9 mouse cellular contexts compared by ENCODE assay signal in genomic region chr10:99619421-99620151, GRCm38 (mm10).
DNase-seq lines count a peak whose midpoint lies in the region; ATAC-seq and TF ChIP-seq lines count a peak whose summit lies in the region.
"Had no signal": no experiment of that assay in that cellular context is flagged by ENCODE, and none has a peak within 500 bp of the region (broad histone marks: within the 10 kb centered on the region; RNA-seq: fewer than 3 reads in every experiment).

No protein-coding gene starts in this region.

- H3K27me3 ChIP-seq in heart, adult 2 months (ENCODE audit: control insufficient read depth, insufficient read depth, low read length), result no peaks in the 10 kb centered on the region
- H3K27me3 ChIP-seq in intestine, postnatal 0 days (replicated peaks; ENCODE audit: control insufficient read depth, insufficient read depth, low read length), result no peaks in the 10 kb centered on the region
- H3K27me3 ChIP-seq in midbrain, embryonic 12.5 days, result no peaks in the 10 kb centered on the region

- 0 out of 2 replicates have a peak, but pooled peaks have one; percentile 37 for TF ChIP-seq EP300 in heart, adult 2 months (IDR thresholded peaks at IDR 0.05; ENCODE audit: insufficient read depth, low read depth, low read length)

- WGBS in heart, adult 2 months, result 43% methylated on average over 18 of the region's 18 CpGs
- 48% methylated on average over 18 of the region's 18 CpGs for WGBS in intestine, postnatal 0 days
- 49% methylated on average over 18 of the region's 18 CpGs for WGBS in midbrain, embryonic 12.5 days

- no peaks in the 10 kb centered on the region for H3K79me2 ChIP-seq in heart, adult 2 months (replicated peaks; ENCODE audit: control insufficient read depth, insufficient read depth, low read length)

- no peak overlapping the region for H3K9ac ChIP-seq in heart, adult 2 months (ENCODE audit: low read depth, low read length)
- H3K9ac ChIP-seq in intestine, postnatal 0 days (ENCODE audit: low read depth, low read length), result no peak overlapping the region
- no peak overlapping the region for H3K9ac ChIP-seq in midbrain, embryonic 12.5 days (replicated peaks)

- no peak for TF ChIP-seq POLR2A in heart, adult 2 months (IDR thresholded peaks at IDR 0.05; ENCODE audit: insufficient read depth, low read depth, low read length)

- H3K36me3 ChIP-seq in heart, adult 2 months (ENCODE audit: control insufficient read depth, insufficient read depth, low read length), result no peaks in the 10 kb centered on the region
- no peaks in the 10 kb centered on the region for H3K36me3 ChIP-seq in intestine, postnatal 0 days (ENCODE audit: control insufficient read depth, insufficient read depth)
- H3K36me3 ChIP-seq in midbrain, embryonic 12.5 days, result no peaks in the 10 kb centered on the region
- H3K36me3 ChIP-seq: G1E had no signal

- ATAC-seq in intestine, postnatal 0 days, result 0 out of 2 replicates have a peak, but pooled peaks have one; percentile 31
- ATAC-seq in midbrain, embryonic 12.5 days (ENCODE audit: low FRiP score, low read depth), result peak; percentile 74

- intact Hi-C loops in heart, adult 2 months (cut with DNase I), result loop anchor here (5.0 kb wide), 1 partner anchor 512 kb away; the partner anchor contains the start of genes Galnt4 and Poc1b
- intact Hi-C loops in heart, postnatal 25 days (cut with DNase I), result loop anchor here (2.0 to 5.0 kb wide), 2 partner anchors 39 to 522 kb away; no protein-coding TSS in a partner anchor
- intact Hi-C loops in left cerebral cortex, postnatal 4 days (cut with DNase I), result loop anchor here (5.0 kb wide), 2 partner anchors 452 to 507 kb away; no protein-coding TSS in a partner anchor

- H3K27ac ChIP-seq in heart, adult 2 months, result no peak overlapping the region
- H3K27ac ChIP-seq in intestine, postnatal 0 days (ENCODE audit: low read depth, low read length), result no peak overlapping the region
- no peak overlapping the region for H3K27ac ChIP-seq in midbrain, embryonic 12.5 days (replicated peaks)

- no peak overlapping the region for H3K4me3 ChIP-seq in heart, adult 2 months
- H3K4me3 ChIP-seq in intestine, postnatal 0 days (ENCODE audit: low read depth, low read length), result no peak overlapping the region
- H3K4me3 ChIP-seq in midbrain, embryonic 12.5 days, result no peak overlapping the region

- peak; percentile 68 to 77 for DNase-seq in heart, adult 2 months
- no peak for DNase-seq in heart, postnatal 25 days (ENCODE audit: low spot score)
- peak; percentile 69 to 78 for DNase-seq in cerebellum, postnatal 36 days
- DNase-seq in gastrocnemius, adult 8-10 months (ENCODE audit: low spot score in 2 of 2), result peak; percentile 27 to 30
- peak; percentile 78 for DNase-seq in left cerebral cortex, postnatal 4 days
- peak; percentile 18 to 73 for DNase-seq in spleen, postnatal 10 days (ENCODE audit: low spot score in 2 of 2)

- H3K4me1 ChIP-seq in heart, adult 2 months (ENCODE audit: control insufficient read depth, insufficient read depth, low read length), result no peaks in the 10 kb centered on the region
- H3K4me1 ChIP-seq in intestine, postnatal 0 days (replicated peaks; ENCODE audit: control insufficient read depth, insufficient read depth, low read length), result no peaks in the 10 kb centered on the region
- no peaks in the 10 kb centered on the region for H3K4me1 ChIP-seq in midbrain, embryonic 12.5 days

- TF ChIP-seq CTCF in heart, adult 2 months (IDR thresholded peaks at IDR 0.05), result peak; percentile 95
- peak; percentile 85 for TF ChIP-seq CTCF in intestine, postnatal 0 days (IDR thresholded peaks at IDR 0.05; ENCODE audit: low read depth)

- no peaks in the 10 kb centered on the region for H3K9me3 ChIP-seq in intestine, postnatal 0 days (ENCODE audit: control insufficient read depth)
- H3K9me3 ChIP-seq in midbrain, embryonic 12.5 days, result no peaks in the 10 kb centered on the region

- peak overlapping the region; percentile 24; the same call in 1 of the 2 replicates for H3K4me2 ChIP-seq in intestine, postnatal 0 days (replicated peaks; ENCODE audit: low read depth)
- H3K4me2 ChIP-seq in midbrain, embryonic 12.5 days (replicated peaks), result peak overlapping the region; percentile 19; the same call in 1 of the 2 replicates
